ENCODE assay signal across 21 mouse cellular contexts in genomic region chr6:149050978-149051723, GRCm38 (mm10). TPM values are rescaled to one million over a fixed set of nuclear protein-coding genes. Genes with fewer than 3 reads are reported as not detected.
DNase-seq lines count a peak whose midpoint lies in the region; ATAC-seq and TF ChIP-seq lines count a peak whose summit lies in the region.
"Had no signal": no experiment of that assay in that cellular context is flagged by ENCODE, and none has a peak within 500 bp of the region (broad histone marks: within the 10 kb centered on the region; RNA-seq: fewer than 3 reads in every experiment).

No protein-coding gene starts in this region.

- no peaks in the 10 kb centered on the region for H3K79me3 ChIP-seq in C2C12 (ENCODE audit: low read depth)

- H3K27ac ChIP-seq in heart, embryonic 10.5 days: no peak overlapping the region
- no peak overlapping the region for H3K27ac ChIP-seq in limb, embryonic 14.5 days (replicated peaks; ENCODE audit: low read depth, low read length)
- no peak overlapping the region for H3K27ac ChIP-seq in limb, embryonic 10.5 days
- H3K27ac ChIP-seq: hindbrain, embryonic 10.5 days; limb, embryonic 13.5 days; liver, embryonic 14.5 days; macrophage; midbrain, embryonic 10.5 days; stomach, embryonic 15.5 days had no signal

- 0 out of 2 replicates have a peak, but pooled peaks cover 3% of the 10 kb centered on the region for H3K36me3 ChIP-seq in heart, embryonic 10.5 days
- no peaks in the 10 kb centered on the region for H3K36me3 ChIP-seq in limb, embryonic 14.5 days (ENCODE audit: control insufficient read depth, insufficient read depth, low read length)
- H3K36me3 ChIP-seq in limb, embryonic 10.5 days: no peaks in the 10 kb centered on the region
- H3K36me3 ChIP-seq in C2C12 (ENCODE audit: control insufficient read depth, insufficient read depth): peaks cover 7% of the 10 kb centered on the region
- H3K36me3 ChIP-seq: G1E; stomach, embryonic 15.5 days had no signal

- WGBS in heart, embryonic 10.5 days: 75% methylated on average over 4 of the region's 4 CpGs
- 82% methylated on average over 4 of the region's 4 CpGs for WGBS in limb, embryonic 14.5 days
- 88% methylated on average over 4 of the region's 4 CpGs for WGBS in limb, embryonic 10.5 days

- peak; percentile 27 for DNase-seq in heart, postnatal 4 days
- DNase-seq in heart, embryonic 10.5 days (ENCODE audit: low spot score): no peak
- peak; percentile 38 for DNase-seq in limb, embryonic 14.5 days (ENCODE audit: low spot score)
- DNase-seq in limb, embryonic 10.5 days (ENCODE audit: low spot score): no peak
- DNase-seq in brain, adult 2 months (ENCODE audit: low read depth, low spot score): peak; percentile 53
- no peak for DNase-seq in spleen, postnatal 36 days (ENCODE audit: low spot score in 2 of 2)
- DNase-seq: adrenal gland, postnatal 25 days; cerebellum, adult 11-12 months; right cerebral cortex, postnatal 25 days; thymus, adult 18-20 months; thymus, postnatal 4 days had no signal

- H3K9ac ChIP-seq in limb, embryonic 14.5 days (ENCODE audit: low read depth, low read length, severe bottlenecking): no peak overlapping the region
- H3K9ac ChIP-seq: limb, embryonic 13.5 days; liver, embryonic 14.5 days; stomach, embryonic 15.5 days had no signal

- no peaks in the 10 kb centered on the region for H3K4me1 ChIP-seq in heart, embryonic 10.5 days
- H3K4me1 ChIP-seq in limb, embryonic 14.5 days (ENCODE audit: control insufficient read depth, insufficient read depth, low read length): no peaks in the 10 kb centered on the region
- no peaks in the 10 kb centered on the region for H3K4me1 ChIP-seq in limb, embryonic 10.5 days
- H3K4me1 ChIP-seq: hindbrain, embryonic 10.5 days; limb, embryonic 13.5 days; midbrain, embryonic 10.5 days; stomach, embryonic 15.5 days had no signal

- TF ChIP-seq POLR2A in limb, embryonic 14.5 days (IDR thresholded peaks at IDR 0.05; ENCODE audit: borderline replicate concordance, extremely low read depth, insufficient read depth, insufficient read length): no peak

- no peak for ATAC-seq in limb, embryonic 14.5 days (ENCODE audit: low FRiP score, low read depth)
- ATAC-seq: forebrain, embryonic 14.5 days had no signal

- H3K9me3 ChIP-seq in heart, embryonic 10.5 days: no peaks in the 10 kb centered on the region
- H3K9me3 ChIP-seq in limb, embryonic 14.5 days (ENCODE audit: control insufficient read depth, low read length): no peaks in the 10 kb centered on the region
- H3K9me3 ChIP-seq in limb, embryonic 10.5 days (replicated peaks): no peaks in the 10 kb centered on the region
- H3K9me3 ChIP-seq: G1E; hindbrain, embryonic 10.5 days; limb, embryonic 13.5 days; midbrain, embryonic 10.5 days; stomach, embryonic 15.5 days had no signal

- no peak for TF ChIP-seq CTCF in C2C12 (IDR thresholded peaks at IDR 0.05; ENCODE audit: control insufficient read depth, insufficient read depth, insufficient read length)

- H3K79me2 ChIP-seq in C2C12 (ENCODE audit: control insufficient read depth, insufficient read depth): no peaks in the 10 kb centered on the region

- no peak overlapping the region for H3K4me2 ChIP-seq in limb, embryonic 14.5 days (replicated peaks; ENCODE audit: low read depth, low read length, severe bottlenecking)
- H3K4me2 ChIP-seq: limb, embryonic 13.5 days; stomach, embryonic 15.5 days had no signal

- no peak overlapping the region for H3K4me3 ChIP-seq in heart, embryonic 10.5 days
- no peak overlapping the region for H3K4me3 ChIP-seq in limb, embryonic 14.5 days (replicated peaks; ENCODE audit: low read length)
- no peak overlapping the region for H3K4me3 ChIP-seq in limb, embryonic 10.5 days
- H3K4me3 ChIP-seq in C2C12 (ENCODE audit: insufficient read depth, poor library complexity, severe bottlenecking): no peak overlapping the region
- H3K4me3 ChIP-seq: erythroblast, embryonic 14.5 days; hindbrain, embryonic 10.5 days; limb, embryonic 13.5 days; midbrain, embryonic 10.5 days; stomach, embryonic 15.5 days had no signal

- H3K27me3 ChIP-seq in heart, embryonic 10.5 days (ENCODE audit: insufficient read depth, poor library complexity, severe bottlenecking): no peaks in the 10 kb centered on the region
- H3K27me3 ChIP-seq in limb, embryonic 14.5 days (ENCODE audit: control insufficient read depth, insufficient read depth, low read length): no peaks in the 10 kb centered on the region
- H3K27me3 ChIP-seq in limb, embryonic 10.5 days (ENCODE audit: low read depth, poor library complexity, severe bottlenecking): no peaks in the 10 kb centered on the region
- H3K27me3 ChIP-seq in C2C12 (ENCODE audit: control insufficient read depth, insufficient read depth, insufficient read length): no peaks in the 10 kb centered on the region
- H3K27me3 ChIP-seq: limb, embryonic 13.5 days; stomach, embryonic 15.5 days had no signal

- H3ac ChIP-seq in C2C12 (ENCODE audit: control insufficient read depth, insufficient read length, low read depth): no peak overlapping the region

TF ChIP-seq in C2C12, 6 proteins besides CTCF, POLR2A, EP300 and RAD21:
- TF ChIP-seq MAX (IDR thresholded peaks at IDR 0.05) (no peak), MYOD1 (IDR thresholded peaks at IDR 0.05; ENCODE audit: control insufficient read depth, insufficient read length, low read depth) (peak; percentile 17), CEBPB (IDR thresholded peaks at IDR 0.05; ENCODE audit: low read depth) (no peak)

RNA-seq across cellular contexts. Expression of gene Dennd5b, which starts 50.3 kb away (rescaled TPM):
- total RNA-seq in heart, postnatal 4 days (2021): 10 to 100 TPM; 37.9 to 41.0 TPM
- 7.3 and 10.2 TPM in 2 replicates for polyA plus RNA-seq in heart, embryonic 10.5 days (2016; fragmentation: Nextera tagmentation; extraction: Ambion mirVana)
- 4.7 and 4.8 TPM in 2 replicates for polyA plus RNA-seq in limb, embryonic 14.5 days (2012; rRNA removed)
- polyA plus RNA-seq in limb, embryonic 14.5 days (2014; fragmentation: Nextera tagmentation; extraction: Ambion mirVana): 6.6 and 8.4 TPM in 2 replicates
- polyA plus RNA-seq in limb, embryonic 10.5 days (2016; fragmentation: Nextera tagmentation; extraction: Ambion mirVana): 7.6 and 8.7 TPM in 2 replicates
- 2.6 TPM for polyA plus RNA-seq in C2C12 (2012; fragmentation: generic; extraction: Trizol)
- polyA plus RNA-seq: G1E had no signal

Comparison
In these comparisons a context has a peak if more than half of its experiments do, and no peak if none do; other contexts are left out.
1. DNase-seq: peak in heart, postnatal 4 days (single experiment), limb, embryonic 14.5 days (single experiment) and brain, adult 2 months (single experiment); none in heart, embryonic 10.5 days (single experiment), limb, embryonic 10.5 days (single experiment) and spleen, postnatal 36 days (0 of 2).